Mouse (Mus musculus) MEL (cell line): ENCODE data around the gene Bcas3.

ENCODE experiments used
- CTCF ChIP-seq, 3 experiments: IDR thresholded peaks in 2 of 3; conservative IDR thresholded peaks in 1 of 3; 2 replicates each; pipeline ENCODE4 v1.5.1; 2011 to 2012; ENCODE audit warnings: low read length in 3 of 3, low read depth in 2 of 3, mild to moderate bottlenecking in 2 of 3, improper control_type of control experiment in 1 of 3, inconsistent platforms in 1 of 3, mixed read lengths in 1 of 3, moderate library complexity in 1 of 3; ENCODE audit not compliant: control insufficient read depth in 1 of 3, insufficient read depth in 1 of 3, poor library complexity in 1 of 3, severe bottlenecking in 1 of 3
- EP300 ChIP-seq, 2 experiments: IDR thresholded peaks; 2 replicates each; pipeline ENCODE4 v1.6.1; 2011; ENCODE audit warnings: improper control_type of control experiment in 2 of 2, low read length in 2 of 2, low read depth in 1 of 2, mild to moderate bottlenecking in 1 of 2
- POLR2A ChIP-seq, 2 experiments: IDR thresholded peaks; 2 replicates each; pipeline ENCODE4 v1.6.1; 2011 to 2012; ENCODE audit warnings: low read length in 2 of 2, mild to moderate bottlenecking in 2 of 2, control low read depth in 1 of 2, improper control_type of control experiment in 1 of 2, low read depth in 1 of 2, moderate library complexity in 1 of 2; ENCODE audit not compliant: control insufficient read depth in 1 of 2, insufficient read depth in 1 of 2, poor library complexity in 1 of 2
- POLR2AphosphoS2 ChIP-seq: IDR thresholded peaks from 2 replicates; pipeline ENCODE4 v1.6.1; 2011; ENCODE audit warnings: low read length, improper control_type of control experiment
- POLR2AphosphoS5 ChIP-seq: IDR thresholded peaks from 2 replicates; pipeline ENCODE4 v1.6.1; 2012; ENCODE audit warnings: low read depth, borderline replicate concordance, mild to moderate bottlenecking, inconsistent platforms, low read length, moderate library complexity, mixed read lengths
- TBP ChIP-seq: IDR thresholded peaks from 2 replicates; pipeline ENCODE4 v1.8.0; 2011; ENCODE audit warnings: low read depth, low read length, improper control_type of control experiment
- TCF12 ChIP-seq: IDR thresholded peaks from 2 replicates; pipeline ENCODE4 v1.6.1; 2014; ENCODE audit warnings: low read depth, mild to moderate bottlenecking, inconsistent platforms, low read length, improper control_type of control experiment, moderate library complexity
- USF1 ChIP-seq: IDR thresholded peaks from 2 replicates; pipeline ENCODE4 v1.6.1; 2014; ENCODE audit warnings: low read depth, mild to moderate bottlenecking, inconsistent platforms, low read length, improper control_type of control experiment, moderate library complexity
- USF2 ChIP-seq, 2 experiments: IDR thresholded peaks; 2 replicates each; pipeline ENCODE4 v1.6.1; 2011 to 2012; ENCODE audit warnings: improper control_type of control experiment in 2 of 2, low read length in 2 of 2, borderline replicate concordance in 1 of 2, inconsistent platforms in 1 of 2, low read depth in 1 of 2, mild to moderate bottlenecking in 1 of 2; ENCODE audit not compliant: insufficient read depth in 1 of 2

GRCm38 (mm10) chr11:85761170-85761569 is 408.2 kb downstream of the Bcas3 start:
- no peak for TF ChIP-seq USF1
- no peak for TF ChIP-seq TBP
- TF ChIP-seq CTCF (IDR thresholded peaks at IDR 0.05 in 2 of 3, conservative IDR thresholded peaks at IDR 0.05 in 1 of 3; ENCODE audit: control insufficient read depth in 1 of 3, insufficient read depth in 1 of 3, low read depth in 2 of 3, low read length in 3 of 3, poor library complexity in 1 of 3, severe bottlenecking in 1 of 3), result no peak
- no peak for TF ChIP-seq POLR2A (IDR thresholded peaks at IDR 0.05; ENCODE audit: control insufficient read depth in 1 of 2, insufficient read depth in 1 of 2, low read depth in 1 of 2, low read length in 2 of 2, poor library complexity in 1 of 2)
- no peak for TF ChIP-seq POLR2AphosphoS5
- TF ChIP-seq EP300 (IDR thresholded peaks at IDR 0.05; ENCODE audit: low read depth in 1 of 2, low read length in 2 of 2), result no peak
- TF ChIP-seq TCF12, result no peak
- no peak for TF ChIP-seq USF2 (IDR thresholded peaks at IDR 0.05; ENCODE audit: borderline replicate concordance in 1 of 2, insufficient read depth in 1 of 2, low read depth in 1 of 2, low read length in 2 of 2)
- TF ChIP-seq POLR2AphosphoS2, result no peak
